Mouse (Mus musculus): ENCODE measurements around the gene Cyb5r1.
"Not testable (repeated sequence)": the region's sequence is repeated elsewhere in the genome, so short reads cannot be mapped to it uniquely, and the experiment has no call there.

Gene Cyb5r1

DNA sequence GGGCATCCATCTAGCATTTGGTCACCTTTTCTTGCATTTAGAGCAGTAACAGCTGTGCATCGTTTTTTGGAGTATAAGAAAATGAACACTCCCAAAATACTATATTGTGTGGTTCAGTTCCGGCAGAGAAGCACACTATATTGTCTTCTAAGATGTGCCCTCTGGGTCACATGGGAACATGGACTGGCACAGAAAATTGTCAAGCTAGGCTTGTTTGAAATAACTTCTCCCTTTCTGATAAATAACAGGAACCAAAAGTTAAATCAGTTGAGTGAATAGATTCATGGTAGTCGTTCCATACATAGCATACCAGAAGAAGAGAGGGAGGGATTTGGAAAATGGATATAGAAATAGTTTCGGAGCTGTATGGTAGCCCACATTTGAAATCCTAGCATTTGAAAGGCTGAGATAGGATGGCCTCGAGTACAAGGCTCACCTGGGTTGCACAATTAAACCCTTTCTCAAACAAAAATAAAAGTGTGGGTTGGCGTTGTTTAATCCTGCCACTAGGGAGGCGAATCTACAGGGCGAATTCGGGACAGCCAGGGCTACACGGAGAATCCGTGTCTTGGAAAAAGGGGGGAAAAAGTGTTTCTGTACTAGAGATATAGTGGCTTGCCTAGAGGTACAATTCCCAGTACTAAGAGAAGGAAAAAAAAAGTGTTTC, 9.3 kb downstream of the Cyb5r1 start:
- no peak for DNase-seq

DNA sequence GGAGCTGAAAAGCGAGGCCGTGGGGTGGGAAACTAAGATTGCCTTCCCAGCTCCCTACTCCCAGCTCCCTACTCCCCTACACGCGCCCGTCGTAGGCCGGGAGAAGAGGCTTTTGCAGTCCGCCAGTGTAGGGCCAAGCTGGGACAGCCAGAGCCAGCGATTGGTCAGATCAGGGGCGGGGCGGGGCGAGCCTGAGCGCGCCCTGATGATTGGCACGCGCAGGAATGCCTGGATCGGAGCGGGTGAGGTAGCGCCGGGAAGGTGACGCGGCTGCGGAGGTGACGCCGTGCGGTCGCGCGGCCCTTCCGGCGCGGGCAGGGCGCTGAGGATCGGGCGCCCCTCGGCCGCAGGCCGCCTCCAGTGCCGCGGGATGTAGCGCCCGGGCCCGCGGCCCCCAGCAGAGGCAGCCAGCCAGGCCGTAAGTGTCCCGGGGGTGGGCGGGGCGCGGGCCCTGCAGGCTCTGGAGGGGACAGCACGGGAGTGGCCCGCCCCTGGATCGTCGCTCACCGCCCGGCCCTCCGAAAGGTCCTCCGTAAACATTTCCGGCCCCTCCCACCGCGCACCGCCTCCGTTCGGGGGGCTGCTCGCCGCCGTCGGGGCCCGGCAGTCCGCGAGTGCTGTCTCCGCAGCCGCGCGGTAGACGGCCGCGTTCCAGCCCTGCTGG, 9.9 kb downstream of the Cyb5r1 start, which contains the start of gene Adipor1:
TSS of gene Adipor1 (plus strand) at position 211 of the 664 bp plus-strand sequence.
- peak; percentile 95 for DNase-seq

DNA sequence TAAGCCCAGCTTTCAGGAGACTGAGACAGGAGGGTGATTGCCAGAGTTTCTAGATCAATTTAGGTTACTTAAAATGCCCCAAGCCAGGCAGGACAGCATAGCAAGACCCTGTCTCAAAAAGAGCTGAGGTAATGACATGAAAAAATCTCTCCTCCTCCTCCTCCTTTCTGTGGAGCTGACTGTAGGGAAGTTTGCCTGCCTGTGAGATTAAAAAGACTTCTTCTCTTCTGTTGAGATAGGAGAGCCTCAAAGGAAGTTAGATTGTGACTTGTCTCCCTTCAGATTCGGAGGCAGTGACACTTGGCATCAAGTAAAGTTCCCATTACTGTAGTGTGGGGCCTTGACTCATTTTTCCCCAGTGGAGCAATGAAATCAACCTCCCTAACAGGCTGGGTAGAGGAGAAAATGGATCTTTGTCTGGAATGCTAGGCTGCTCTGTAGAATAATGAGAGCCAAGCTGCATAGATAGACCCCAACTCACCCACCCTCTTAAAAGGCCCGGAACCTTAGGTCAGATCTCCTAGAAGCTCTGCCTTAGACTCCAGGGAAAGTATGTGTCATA, 13.1 kb downstream of the Cyb5r1 start:
- DNase-seq = no peak

DNA sequence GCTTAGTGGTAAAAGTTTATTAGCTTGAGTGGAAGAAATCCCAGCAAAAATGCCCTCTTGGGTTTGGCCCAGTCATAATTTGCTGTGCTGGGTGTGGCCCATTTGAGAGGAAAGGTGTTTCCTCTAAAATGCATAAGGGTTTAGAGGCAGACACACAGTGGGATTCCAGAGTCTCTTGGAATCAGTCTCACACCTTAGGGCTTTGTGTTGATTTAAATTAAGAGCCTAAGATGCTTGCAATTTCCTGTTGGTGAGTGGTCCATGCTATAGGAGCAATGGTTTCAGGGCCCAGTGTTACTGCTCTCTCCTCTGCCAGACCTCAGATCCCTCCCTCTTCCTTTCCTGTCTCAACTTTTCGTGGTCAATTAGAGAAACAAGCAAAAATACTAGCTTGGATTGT, 13.8 kb downstream of the Cyb5r1 start:
- DNase-seq = no peak

DNA sequence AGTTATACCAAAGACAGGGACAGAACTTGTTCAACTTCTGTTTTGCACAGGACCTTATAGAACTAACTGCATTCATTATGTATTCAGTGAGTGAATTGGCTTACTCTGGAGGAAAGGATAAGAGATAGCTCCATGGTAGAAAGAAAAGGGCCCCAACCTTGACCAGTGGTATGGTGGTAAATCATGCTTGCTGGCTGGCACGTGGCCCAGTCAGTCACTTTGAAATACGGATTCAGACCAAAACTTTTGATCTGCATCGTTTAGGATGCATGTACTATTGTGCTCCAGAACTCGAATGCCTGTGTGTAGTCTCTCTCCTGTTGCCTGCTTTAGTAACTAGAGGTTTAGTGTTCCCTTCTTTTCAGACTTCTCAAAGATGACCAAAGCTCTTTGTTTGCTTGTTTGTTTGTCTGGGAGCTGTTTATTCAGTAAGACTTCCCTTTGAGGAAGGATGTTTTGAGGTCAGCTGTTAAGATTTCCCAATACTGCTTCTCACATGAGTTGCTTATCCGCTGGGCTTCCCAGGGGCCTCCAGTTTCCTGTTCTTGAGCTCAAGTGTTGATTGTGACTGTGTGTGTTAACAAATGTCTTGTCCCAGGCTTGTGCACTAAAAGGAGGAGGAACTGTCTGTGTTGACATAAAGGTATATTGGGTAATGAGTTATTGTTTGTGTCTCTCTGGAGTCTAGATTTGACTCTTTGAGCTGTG, 14.5 kb downstream of the Cyb5r1 start:
- DNase-seq = no peak

DNA sequence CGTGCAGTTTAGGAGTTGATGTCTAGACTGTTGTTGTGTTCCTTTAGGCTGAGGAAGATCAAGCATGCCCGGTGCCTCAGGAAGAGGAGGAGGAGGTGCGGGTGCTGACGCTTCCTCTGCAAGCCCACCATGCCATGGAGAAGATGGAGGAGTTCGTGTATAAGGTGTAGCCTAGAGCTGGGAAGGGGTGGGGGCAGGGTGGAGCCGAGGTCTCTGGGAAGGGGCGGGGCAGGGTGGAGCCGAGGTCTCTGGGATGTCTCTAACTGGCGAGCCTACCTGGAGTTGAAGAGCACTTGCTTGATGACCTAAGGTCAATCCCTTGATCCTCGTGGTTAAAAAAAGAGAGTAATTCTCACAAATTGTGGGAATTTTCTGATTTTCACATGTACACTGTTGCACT, 18.6 kb downstream of the Cyb5r1 start:
- no peak for DNase-seq

DNA sequence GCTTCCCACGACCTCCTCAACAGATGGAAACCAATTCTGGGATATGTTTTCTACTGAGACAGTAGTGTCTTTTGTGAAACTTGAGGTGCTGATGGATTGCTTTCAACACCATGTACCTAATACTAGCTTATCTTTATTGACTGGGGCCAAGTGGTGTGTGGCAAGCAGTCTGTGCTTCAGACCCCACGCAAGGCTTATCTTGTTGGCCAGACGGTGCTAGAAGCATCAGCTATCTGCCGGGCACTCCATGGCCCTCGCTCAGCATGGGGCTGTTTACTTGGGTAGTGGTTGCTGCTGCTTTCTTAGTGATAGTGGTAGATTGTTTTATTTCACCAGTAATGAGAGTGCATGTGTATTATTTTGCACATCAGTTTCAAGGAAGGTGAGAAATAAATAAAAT, 20.9 kb downstream of the Cyb5r1 start:
- DNase-seq = no peak

DNA sequence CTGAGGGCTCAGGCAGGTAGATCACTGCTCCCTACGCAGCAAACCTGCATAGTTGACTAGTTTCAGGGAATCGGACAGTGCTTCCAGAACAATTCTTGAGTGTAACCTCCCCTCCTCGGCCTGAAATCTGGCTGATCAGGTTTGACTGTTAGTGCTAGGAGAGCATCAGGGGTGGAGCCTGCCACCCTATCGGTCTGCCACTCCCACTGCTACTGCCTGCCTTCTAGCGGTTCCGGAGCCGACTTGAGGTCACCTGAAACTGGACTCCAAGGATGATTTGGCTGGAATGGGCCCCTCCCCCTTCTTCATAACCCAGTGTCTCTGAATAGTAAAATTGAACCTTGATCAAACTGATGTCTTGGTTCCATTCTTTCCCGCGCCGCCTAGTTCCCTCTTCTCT, 27.6 kb downstream of the Cyb5r1 start:
- no peak for DNase-seq

DNA sequence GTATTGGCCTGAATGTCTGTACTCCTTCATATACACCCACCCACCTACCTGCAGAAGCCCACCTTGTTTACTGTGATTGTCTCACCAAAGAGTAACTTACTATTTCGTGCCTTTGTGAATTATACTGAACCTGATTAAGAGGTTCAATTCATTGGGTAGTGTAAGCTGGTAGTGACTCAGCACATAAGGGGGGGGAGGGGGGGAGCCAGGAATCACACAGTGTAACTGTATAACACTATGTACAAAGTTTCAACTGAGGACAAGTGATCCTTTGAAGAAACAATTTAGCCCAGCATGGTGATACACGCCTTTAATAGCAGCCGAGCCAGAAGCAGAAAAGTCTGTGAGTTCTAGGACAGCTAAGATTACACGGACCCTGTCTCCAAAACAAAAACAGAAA, 28.1 kb downstream of the Cyb5r1 start:
- no peak for DNase-seq

DNA sequence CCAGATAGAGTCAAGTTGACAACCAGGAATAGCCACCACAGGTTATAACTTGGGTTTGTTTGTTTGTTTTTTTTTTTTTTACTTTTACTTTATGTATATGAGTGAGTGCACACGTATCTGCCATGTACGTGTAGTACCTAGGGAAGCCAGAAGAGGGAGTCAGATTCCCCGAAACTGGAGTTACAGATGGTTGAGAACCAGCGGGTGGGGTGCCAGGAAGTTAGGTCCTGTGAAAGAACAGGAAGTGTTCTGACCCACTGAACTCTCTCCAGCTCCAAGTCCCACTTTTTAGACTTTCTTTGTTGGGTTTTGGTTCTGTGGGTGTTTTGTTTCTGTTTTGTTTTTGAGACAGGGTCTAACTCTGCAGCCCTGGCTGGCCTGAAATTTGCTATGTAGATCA, 30.1 kb downstream of the Cyb5r1 start:
- DNase-seq = peak; percentile 33

DNA sequence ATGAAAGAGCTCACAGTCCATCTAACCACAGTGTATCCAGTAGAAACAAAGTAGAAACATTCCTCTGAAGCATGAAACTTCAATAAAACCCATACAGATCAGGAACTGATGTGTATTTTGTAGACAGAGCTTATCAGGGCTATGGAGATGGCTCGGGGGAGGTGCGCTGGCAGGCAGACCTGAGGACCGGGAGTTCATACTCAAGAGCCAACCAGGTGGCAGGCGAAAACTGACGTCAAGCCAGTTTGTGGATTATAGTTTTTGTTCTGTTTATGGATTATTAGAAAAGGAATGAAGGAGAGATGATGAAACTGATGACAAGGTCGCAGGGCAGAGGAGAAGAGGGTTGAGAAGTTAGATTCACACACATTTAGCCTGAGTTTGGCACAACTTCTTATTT, 35.1 kb downstream of the Cyb5r1 start:
- DNase-seq = no peak

DNA sequence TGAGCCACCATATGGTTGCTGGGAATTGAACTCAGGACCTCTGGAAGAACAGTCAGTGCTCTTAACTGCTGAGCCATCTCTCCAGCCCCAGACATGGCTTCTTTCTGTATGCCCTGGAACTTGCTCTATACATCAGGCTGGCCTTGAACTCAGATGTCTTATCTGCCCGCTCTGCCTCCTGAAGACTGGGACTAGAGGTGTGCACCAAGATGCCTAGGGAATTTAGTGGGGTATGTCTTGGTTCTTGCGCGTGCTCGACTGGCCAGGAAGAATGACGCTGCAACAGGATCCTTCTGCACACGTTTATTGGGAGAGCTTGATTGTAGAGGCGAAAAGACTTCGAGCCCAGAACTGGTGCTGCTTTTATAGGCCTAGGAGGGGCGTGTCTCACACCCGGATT, 36.4 kb downstream of the Cyb5r1 start:
- DNase-seq = not testable (repeated sequence)

DNA sequence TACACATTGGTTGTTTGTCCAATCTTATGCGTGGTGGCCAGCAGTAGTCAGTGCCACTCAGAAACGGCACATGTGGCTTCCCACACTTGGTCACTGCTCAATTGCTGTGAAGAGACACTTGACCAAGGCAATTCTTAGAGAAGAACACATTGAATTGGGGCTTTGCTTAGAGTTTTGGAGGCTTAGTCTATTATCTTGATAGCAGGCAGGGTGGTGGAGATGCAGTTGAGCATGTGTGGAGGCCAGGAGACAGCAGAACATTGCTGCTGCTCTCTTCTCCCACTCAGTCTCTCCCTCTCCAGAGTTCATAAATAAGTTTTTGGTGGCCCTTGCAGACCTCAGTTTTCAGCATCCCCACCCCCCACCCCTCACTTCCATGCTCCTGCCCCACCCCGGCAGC, 37.0 kb downstream of the Cyb5r1 start:
- DNase-seq = no peak

DNA sequence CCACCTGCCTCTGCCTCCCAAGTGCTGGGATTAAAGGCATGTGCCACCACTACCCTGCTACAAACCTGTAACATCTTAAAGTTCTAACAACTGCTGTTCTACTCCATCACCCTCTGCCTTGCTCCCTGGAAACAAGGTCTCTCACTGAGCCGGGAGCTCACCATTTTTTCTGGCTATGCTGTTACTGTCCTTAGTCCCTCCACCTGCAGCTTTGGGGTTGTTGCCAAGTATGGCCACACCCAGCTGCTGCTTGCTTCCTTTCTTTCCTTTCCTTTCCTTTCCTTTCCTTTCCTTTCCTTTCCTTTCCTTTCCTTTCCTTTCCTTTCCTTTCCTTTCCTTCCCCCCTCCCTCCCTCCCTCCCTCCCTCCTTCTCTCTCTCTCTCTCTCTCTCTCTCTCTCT, 37.9 kb downstream of the Cyb5r1 start:
- not testable (repeated sequence) for DNase-seq

DNA sequence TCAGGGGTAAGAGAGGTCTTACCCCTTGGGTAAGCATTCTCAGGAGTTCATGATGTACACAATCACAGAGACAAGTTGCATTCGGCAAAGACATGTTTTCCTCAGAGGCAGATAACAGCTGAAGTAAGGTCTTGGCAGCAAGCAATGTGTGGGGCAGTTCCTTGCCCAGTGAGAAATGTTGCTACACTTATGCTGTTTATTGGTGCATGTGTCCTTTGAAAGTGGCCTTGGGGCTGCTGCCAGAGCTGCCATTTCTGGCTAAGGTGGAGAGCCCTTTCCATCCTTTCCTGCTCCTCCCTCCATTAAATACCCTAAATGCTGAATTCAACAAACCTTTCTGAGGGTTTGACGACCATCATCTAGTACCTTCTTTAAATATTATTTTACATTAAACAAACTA, 40.1 kb downstream of the Cyb5r1 start:
- no peak for DNase-seq

DNA sequence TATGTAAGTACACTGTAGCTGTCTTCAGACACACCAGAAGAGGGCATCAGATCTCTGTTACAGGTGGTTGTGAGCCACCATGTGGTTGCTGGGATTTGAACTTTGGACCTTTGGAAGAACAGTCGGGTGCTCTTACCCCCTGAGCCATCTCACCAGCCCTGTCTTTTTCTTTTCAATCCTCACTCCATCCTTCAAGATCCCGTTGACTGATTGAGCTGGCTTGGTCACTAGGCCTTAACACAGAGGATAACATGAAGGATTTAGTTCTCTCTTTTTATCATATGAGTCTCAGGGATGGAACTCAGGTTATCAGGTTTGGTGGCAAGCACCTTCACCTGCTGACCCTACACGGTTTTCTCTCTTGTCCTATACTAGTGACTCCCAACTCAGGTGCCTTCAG, 43.2 kb downstream of the Cyb5r1 start:
- DNase-seq = not testable (repeated sequence)

DNA sequence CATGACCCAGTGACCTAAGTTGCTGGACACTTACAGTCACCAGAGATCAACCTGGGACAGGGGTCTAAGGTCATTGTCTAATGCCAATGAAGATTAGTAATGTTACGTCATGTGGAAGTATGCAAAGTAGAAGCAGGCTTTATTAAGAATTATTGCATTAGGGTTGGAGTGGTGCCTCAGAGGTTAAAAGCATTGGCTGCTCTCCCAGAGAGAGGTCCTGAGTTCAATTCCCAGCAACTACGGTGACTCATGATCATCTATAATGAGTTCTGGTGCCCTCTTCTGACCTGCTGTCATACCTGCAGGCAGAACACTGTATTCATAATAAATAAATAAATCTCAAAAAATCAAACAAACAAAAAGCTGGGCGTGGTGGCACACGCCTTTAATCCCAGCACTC, 44.8 kb downstream of the Cyb5r1 start:
- DNase-seq = no peak

DNA sequence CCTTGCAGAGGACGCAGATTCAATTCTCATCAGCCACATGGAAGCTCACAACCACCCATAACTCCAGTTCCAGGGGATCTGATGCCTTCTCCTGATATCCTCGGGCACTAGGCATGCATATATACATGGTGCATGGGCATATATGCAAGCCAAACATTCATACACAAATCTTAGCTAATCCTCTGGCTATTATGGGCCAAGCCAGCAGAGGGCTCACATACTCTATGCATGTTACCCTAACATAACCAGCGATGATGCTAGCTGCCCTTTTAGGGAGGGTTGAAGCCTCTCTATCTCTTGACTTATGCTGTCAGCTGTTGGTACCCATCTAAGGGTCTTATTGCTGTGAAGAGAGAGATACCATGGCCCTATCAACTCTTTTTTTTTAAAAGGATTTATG, 45.6 kb downstream of the Cyb5r1 start:
- DNase-seq = peak; percentile 65

DNA sequence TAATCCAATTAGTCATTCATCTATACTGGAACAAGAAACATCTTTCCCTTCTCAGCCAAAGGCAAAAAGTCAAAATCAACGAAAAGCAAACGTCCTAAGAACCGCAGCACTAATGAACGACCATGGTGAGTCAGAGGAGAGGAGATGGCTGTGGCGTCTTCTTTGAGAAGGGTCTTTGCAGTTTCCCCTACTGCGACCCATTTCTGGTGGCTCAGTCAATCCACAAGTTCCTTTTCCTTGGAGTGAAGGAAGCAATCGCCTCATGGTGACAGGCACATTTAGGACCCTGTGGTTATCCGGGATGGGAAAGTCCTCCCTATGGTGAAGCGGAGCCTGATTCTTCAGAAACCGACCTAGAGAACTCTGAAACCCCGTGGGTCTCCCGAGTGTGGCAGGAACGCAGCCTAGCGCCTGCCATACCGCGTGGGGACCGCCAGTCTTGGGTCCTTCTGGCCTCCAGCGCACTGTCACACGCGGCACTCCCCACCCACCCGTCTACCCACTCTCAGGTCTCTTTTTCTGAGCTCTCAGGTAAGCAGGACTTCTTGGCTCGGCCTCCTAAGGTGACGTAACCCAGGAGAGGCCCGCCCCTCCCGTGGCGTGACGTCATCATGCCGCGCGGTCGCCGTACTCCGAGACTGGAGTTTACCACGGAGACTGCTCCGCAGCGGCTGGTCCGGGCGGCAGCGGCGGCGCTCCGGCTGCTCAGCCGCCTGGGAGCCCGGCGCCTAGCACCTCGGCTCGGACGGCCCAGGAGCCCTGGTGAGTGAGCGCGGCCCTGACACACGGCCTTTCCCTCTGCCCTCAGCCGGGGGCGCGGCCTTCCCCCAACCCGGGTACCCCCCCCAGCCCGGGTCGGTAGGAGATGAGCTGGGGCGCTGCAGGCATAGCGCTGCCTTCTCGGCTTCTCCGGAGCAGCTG, 49.8 kb downstream of the Cyb5r1 start, which contains the start of gene Klhl12:
TSS of gene Klhl12 (plus strand) at position 628 of the 921 bp plus-strand sequence.
- DNase-seq = peak; percentile 98

DNA sequence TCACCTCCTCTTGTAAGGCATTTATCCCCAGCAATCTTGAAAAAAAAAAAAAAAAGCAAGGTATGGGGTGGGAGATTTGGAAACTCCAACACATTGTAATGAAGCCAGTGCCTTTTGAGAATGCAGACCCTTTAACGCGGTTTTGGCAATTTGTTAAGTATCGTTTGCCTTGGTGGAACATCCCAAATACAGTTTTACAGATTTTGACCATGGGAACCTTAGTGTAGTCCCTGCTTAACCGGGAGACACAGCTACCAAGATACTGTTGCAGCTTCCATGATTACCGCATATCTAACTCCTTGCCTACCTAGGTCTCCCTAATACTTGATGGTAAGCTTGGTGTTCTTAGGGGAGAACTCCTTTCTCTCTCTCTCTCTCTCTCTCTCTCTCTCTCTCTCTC, 50.7 kb downstream of the Cyb5r1 start:
- DNase-seq = no peak

DNA sequence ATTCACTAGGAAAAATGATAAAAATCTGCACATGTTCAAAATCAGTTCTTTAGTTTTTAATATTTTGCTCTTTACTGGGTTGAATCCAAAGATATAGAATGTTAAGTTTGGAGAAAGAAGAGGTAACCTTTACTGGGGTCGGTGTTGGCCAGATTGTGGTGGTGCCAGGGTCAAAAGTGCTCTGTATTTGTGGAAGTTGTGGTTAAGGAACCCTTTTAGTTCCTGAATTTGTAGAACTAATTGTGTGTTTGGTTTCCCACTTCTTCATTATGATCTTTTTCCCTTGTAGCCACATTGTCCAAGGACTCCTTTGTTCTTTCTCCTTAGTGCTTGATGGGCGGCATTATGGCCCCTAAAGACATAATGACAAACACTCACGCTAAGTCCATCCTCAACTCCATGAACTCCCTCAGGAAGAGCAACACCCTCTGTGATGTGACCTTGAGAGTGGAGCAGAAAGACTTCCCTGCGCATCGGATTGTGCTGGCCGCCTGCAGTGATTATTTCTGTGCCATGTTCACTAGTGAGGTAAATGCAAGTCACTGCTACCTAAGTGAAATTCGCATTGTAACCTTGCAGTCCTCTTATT, 52.9 kb downstream of the Cyb5r1 start:
- DNase-seq = no peak
